Mouse (Mus musculus): ENCODE measurements at regions not wholly inside any gene's neighbourhood (a gene's known extent, or its start where the extent isn't known, plus 50 kb on each side); places are given as distances from the start of the nearest gene placed in this dataset.

DNA sequence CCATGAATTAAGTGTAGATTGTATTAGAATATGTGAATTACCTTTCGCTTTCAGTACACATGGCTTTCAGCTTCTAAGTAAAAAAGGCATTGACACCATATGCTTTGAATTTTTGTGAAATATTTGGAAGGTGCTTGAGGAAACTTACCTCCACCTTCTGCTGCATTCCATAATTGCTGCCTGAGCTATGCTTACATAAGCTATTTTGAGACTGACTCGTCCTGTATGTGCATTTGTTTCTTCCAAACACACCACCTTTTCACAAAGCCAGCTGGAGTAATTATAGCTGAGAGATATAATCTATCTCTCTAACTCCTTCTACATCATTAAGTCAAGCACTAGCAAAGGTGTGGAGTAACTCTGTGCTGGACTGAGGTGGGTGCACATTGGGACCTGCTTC lies 224.0 kb upstream of the Pitrm1 start:
- no peak for ATAC-seq (replicated peaks; ENCODE audit: low FRiP score, low TSS enrichment, poor library complexity, severe bottlenecking)

DNA sequence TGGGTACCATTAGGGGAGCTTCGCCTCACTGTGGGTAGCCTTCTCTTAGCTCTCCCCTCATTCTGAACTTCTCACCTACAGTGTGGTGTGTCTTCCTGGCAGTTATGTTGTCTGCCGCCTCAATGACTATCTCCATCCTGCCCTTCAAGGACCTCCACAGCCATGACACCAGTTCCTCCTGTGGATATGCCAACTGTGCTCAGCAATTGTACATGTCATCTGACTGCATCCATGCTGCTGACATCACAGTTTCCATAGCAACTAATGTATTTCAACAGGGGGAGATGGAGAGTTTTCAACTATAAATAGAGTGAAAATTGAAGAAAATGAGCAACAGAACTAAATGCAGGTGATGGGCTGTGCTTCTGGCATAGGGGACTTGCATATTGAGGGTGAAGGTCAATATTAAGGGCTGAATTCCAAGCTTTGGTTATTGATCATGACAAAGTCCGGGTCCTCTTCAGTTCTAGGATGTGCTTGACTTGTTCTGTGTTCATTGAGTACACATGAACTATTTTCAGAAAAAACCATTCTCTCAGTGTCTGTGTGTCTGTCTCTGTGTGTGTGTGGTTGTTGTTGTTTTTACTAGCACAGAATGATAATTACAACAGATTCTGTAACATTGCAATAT lies 217.5 kb upstream of the Pitrm1 start:
- no peak for ATAC-seq (replicated peaks; ENCODE audit: low FRiP score, low TSS enrichment, poor library complexity, severe bottlenecking)

DNA sequence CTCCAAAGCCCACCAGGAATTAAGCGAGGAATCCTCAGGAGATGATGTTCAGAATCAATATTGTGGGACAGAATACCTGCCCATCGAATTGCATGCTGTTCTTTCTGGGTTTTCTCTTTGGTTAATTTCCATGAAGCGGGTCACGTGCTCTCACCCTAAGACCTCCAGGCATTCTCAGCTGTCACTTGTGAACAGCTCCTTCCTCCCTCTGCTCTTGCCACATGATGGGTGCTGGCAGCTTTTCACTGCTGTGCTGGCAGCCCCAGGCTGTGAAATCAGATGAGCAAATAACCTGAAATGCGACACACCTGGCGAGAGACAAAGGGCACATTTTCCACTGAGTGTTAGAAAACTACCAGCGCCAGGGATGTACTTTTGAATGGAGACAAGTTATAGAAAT lies 207.8 kb upstream of the Pitrm1 start:
- ATAC-seq (replicated peaks; ENCODE audit: low FRiP score, low TSS enrichment, poor library complexity, severe bottlenecking): no peak

DNA sequence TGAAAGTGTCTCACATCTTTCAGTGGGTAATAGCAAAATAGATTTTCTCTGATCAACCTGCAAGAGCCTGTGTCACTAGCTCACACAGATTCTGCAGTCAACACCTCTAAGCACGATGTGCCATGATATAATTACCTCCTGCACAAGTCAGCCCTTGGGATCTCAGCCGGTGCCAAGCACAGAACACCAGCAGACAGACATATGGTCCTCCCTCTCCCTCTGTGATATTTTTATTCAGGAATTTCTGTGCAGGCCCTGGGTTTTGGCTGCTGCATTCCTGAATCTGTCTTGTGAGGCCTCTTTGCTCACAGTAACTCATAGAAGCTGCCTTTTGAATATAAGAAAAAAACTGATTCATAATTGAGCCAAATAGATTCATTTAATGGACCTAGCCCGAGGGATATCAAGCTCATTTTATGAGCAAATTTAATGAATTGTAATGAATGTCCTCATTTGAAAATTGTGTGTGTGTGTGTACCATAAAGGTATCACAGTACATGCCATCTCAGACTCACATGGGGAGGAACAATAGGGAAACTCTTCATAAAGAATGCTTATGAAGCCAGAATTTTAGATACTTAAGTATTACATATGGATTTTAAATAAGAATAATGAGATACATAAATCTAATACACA lies 206.7 kb upstream of the Pitrm1 start:
- no peak for ATAC-seq (replicated peaks; ENCODE audit: low FRiP score, low TSS enrichment, poor library complexity, severe bottlenecking)

DNA sequence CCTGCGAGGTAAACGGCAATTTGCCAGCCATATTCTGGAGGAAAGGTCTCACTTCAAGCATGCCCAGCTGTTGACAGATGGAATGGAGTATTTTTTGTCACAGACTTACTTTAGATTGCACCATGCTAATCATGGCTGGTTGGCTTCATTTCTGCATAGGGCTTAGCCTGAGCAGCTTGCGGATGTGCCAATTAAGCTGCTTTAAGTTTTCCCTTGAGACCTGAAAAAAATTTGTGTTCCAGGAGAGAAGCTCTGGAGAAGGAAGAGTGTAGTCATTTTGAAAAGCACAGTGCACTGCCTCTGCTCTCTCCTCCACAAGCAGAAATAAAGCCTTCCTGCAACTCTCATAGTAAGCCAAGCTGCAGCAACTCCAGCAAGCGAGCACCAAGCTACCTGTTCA lies 182.8 kb upstream of the Pitrm1 start:
- ATAC-seq (replicated peaks; ENCODE audit: low FRiP score, low TSS enrichment, poor library complexity, severe bottlenecking): no peak

DNA sequence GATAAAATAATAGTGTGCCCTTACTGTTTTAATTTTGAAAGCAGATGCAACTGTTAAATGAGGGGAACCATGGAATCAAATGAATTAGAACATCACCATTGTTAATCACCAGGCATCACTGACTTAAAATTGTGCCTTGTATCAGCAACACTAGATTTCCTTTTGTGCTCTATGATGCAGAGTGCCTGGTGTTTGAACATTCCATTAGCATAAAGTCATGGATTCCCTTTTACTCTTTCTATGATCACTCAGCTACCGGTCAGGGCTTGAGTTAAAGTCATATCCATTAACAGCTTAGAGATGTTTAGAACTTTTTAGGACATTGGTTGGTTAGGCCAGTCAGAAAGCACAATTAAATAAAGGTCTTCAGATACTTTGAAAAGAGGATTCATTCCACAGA lies 180.3 kb upstream of the Pitrm1 start:
- no peak for ATAC-seq (replicated peaks; ENCODE audit: low FRiP score, low TSS enrichment, poor library complexity, severe bottlenecking)

DNA sequence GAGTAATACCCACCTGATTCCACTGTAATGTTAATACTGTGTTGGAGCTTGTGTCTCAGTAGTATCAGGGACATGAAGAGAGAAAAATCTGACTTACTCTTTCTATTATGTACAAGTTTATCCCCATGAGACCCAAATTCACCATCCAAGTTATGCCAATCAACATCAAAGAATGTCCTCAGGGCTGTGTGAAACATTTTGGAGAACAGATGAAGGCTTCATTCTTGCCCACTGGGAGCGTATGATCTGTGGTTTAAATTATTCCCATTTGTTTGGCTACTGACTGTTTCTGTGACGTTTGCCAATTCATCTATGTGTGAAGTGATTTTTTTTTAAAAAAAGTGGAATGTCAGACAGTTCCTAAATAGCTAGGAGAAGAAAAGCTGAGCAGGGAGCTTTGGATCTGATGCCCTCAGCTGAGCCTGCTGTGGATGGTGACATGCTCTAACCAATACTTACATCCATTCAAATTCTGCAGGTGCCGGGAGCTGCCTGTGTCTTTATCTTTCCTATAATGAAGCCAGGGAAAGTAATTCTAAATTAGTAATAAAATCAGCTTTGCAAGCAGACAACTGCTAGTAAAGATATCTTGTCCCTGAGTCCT lies 173.3 kb upstream of the Pitrm1 start:
- no peak for ATAC-seq (replicated peaks; ENCODE audit: low FRiP score, low TSS enrichment, poor library complexity, severe bottlenecking)

DNA sequence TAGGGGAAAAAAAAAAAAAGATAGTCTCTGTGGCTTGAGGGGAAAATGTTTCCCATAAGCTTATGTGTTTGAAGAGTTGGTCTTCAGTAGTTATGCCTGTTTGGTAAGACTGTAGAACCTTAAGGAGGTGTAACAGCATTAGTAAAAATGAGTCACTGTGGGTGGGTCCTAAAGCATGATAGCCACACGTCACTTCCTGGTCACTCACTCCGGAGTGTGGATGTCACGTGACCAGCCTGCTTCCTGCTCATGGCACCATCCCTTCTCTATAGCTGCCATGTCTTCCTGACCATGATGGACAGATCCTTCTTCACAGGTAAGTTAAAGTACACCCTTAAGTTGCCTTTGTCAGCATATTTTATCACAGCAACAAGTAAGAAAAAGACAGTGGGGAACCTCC lies 170.0 kb upstream of the Pitrm1 start:
- ATAC-seq (replicated peaks; ENCODE audit: low FRiP score, low TSS enrichment, poor library complexity, severe bottlenecking): no peak

DNA sequence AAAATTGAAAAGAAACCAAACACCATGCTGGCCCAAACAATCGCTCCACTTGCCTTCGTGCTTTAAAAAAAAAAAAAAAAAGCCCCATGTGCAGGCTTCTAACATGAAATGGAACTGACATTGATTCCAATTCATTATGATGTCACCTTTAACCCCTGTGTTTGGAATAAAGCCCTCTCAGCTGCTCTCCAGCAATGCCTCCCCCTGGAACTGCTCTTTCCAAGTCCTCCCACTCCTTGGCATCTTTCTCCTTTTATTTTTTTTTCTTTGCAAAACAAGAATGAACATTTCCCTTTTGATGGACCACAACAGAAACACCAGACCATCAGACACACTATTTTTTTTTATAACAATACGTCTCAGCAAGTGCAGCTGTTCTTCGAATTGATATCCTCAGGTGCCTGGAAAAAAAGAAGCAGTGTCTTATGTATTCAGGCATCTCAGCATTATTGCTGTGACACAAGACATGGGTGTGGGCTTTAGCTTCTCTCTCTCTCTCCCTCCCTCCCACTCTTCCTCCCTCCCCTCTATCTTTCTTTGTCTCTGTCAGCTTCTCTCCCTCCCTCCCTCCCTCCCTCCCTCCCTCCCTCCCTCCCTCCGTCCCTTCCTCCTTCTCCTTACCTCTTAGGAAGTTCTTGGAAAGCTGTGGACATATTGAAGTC lies 152.3 kb upstream of the Pitrm1 start:
- ATAC-seq (replicated peaks; ENCODE audit: low FRiP score, low TSS enrichment, poor library complexity, severe bottlenecking): no peak

DNA sequence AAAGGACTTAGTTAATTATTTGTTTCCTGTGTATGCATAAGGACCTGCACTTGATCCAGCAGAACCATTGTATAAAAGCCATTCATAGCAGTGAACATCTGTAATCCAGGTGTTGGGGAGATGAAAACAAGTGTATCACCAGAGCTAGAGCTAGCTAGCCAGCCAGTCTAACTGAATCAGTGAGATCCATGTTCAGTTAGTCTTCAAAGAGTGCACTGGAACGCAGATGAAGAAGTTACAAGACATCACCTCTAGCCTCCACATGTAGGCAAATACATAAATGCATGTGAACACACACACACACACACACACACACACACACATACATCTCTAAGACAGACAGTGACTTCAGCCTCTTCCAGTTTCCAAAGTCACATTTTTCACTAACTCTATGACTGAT lies 150.3 kb upstream of the Pitrm1 start:
- ATAC-seq (replicated peaks; ENCODE audit: low FRiP score, low TSS enrichment, poor library complexity, severe bottlenecking): no peak

DNA sequence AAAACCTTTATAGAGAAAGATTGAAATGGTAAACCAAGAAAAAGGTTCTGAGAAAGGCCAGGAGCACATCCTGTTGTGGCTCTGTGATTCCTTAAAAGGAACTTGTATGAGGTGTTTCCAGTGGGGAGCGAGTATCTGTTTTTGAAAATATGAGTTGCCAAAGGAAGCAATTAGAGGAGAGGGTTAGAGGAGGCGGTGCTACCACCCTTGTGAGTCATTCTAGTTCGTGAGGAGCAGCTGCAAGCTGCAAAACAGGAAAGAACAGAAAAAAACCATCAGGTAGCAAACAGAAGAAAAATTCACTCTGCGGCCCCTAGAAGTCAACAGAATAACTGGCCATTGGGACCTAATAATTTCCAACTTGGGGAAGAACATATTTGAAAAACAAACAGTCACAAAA lies 116.1 kb upstream of the Pitrm1 start:
- no peak for ATAC-seq (replicated peaks; ENCODE audit: low FRiP score, low TSS enrichment, poor library complexity, severe bottlenecking)

DNA sequence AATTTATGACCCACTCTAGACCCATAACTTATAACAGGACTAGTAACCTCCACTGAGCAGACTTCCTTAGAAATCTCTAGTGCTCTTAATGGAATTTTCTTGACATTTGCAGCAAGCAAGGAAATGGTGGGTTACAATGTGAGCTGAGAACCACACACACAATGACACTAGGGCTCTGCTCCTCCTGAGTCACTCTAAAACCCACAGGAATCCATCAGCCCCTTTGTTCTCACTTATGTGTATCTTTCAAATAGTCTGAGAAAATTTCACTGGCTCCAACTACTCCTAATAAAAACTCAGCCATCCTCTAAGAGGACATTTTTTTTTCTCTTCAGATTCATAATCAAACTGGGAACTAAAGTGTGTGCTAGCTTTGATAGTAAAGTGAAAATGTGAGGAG lies 101.0 kb upstream of the Pitrm1 start:
- no peak for ATAC-seq (replicated peaks; ENCODE audit: low FRiP score, low TSS enrichment, poor library complexity, severe bottlenecking)

DNA sequence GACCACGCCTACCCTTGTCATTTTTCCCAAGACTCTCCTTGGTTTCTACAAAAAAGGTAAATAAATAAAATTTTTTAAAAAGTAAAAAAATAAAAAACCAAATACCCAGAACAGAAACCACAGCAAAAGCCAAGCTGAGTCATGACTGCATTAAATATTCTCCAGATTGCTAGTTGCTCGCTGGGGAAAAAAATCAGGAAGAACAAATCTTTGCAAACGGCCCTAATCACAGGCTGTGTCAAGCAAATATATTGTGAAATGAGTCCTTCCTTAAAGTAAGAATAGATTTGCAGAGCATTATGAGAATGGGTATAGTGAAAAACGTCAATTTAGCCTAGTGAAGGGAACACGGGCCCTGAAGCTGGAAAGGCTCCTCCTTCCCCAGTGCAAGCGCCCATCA lies 86.6 kb upstream of the Pitrm1 start:
- no peak for ATAC-seq (replicated peaks; ENCODE audit: low FRiP score, low TSS enrichment, poor library complexity, severe bottlenecking)

DNA sequence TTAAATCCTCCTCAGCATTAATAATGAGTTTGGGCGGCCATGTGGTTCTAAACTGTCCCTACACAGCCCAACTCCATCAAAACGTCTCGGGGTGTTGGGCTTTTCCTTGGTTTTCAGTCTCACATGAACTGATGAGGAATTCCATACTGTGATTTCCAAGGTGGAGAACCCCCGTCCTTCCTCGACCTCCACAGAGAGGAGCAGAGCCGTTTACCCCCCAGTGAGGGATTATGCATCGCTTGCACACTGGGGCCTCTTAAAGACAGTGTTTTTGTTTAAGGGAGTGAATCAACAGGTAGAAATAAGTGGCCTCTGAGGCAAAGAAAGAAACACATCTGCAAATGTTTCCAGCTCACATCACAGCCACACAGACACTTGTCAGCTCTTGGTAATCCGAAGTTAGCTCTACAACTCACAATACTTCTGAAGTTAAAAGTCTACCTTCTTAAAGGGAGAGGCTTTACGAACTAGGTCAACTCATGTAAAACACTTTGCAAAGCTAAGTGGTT lies 82.0 kb upstream of the Pitrm1 start:
- no peak for ATAC-seq (replicated peaks; ENCODE audit: low FRiP score, low TSS enrichment, poor library complexity, severe bottlenecking)

DNA sequence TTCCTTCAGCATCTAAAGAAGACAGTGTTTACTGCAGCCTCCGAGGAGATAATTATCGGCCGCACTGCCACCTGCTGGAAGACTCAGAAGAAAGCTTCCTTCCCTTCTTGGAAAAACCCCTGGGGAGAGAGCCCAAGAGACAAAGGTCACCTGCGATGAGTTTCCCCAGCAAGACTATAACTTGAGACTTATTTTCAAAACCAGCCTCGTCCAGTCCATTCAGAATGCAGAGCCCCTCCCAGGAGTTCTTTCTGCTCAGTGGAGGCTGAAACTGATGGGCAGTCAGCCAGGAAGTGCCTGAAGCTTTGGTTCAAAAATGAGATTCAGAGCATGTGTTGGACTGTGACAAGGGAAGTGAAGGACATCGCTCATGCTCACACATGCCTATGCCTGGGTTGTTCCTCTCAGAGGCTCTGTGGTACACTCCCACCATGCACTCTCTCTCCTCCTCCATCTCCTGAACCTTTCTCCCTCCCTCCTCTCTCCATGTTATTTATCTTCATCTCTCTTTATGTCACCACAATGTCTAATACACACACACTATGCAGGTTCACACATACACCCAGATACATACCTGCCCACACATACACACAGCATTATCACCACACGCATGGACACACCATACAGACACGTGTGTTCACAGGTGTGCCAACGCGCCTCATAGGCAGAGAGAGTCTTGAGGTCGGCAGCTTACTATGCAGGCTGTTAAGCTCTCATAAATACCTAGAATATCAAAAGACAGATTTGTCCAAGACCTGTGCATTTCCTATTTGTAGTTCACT lies 78.3 kb upstream of the Pitrm1 start:
- no peak for ATAC-seq (replicated peaks; ENCODE audit: low FRiP score, low TSS enrichment, poor library complexity, severe bottlenecking)

DNA sequence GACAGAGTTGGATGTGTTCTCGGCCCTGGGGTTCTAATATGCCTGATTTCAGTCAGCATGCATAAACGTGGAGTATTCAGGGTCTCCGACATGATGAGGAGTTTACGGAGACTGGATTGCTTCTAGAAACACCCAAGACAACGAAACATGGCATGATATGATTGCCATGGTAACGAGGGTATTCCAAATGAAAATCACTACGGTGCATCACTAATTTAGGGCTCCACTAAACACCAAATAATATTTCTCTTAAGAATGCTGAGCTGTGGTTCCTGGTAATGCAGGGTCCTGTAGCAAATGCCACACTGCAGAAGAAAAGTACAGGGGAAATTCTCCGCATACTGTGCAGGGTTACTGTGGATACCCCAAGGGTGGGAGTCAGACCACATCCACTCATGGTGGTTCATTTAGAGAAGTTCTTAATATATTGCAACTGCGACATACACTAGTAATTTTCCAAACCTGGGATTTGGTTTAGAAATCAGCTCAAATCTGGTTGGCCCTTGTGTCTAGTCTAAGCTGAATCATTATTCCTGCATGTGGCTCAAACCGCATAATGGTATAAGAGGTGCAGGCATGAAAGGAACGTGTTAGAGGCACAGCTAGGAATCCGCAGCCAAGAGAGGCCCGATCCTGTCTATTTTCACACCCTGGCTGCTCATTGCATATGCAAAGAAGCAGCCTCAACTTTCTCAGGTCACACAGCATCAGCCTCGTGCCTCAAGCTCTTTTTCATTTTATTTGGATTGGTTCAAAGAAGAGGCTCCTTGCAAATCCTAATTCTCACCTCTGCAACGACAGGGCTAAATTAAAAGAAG lies 77.5 kb upstream of the Pitrm1 start:
- no peak for ATAC-seq (replicated peaks; ENCODE audit: low FRiP score, low TSS enrichment, poor library complexity, severe bottlenecking)

DNA sequence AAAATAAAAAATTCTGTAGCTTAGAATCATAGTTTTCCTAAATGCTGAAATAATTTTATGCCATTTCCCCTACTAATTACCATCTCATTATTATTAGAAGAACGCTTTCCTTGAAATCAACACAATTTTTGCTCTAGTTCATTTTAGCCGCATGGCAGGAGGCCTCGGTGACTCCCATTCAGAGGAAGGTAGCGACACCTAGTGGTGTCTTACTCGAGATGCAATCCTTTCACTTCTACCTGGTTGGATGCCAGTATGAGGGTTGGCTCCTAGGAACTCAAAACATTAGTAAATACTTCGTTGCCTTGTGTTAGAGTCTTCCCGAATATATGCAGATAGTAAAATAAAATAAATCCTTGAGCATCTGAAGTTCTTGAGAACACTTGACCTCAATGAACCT lies 76.3 kb upstream of the Pitrm1 start:
- ATAC-seq (replicated peaks; ENCODE audit: low FRiP score, low TSS enrichment, poor library complexity, severe bottlenecking): peak; percentile 84

DNA sequence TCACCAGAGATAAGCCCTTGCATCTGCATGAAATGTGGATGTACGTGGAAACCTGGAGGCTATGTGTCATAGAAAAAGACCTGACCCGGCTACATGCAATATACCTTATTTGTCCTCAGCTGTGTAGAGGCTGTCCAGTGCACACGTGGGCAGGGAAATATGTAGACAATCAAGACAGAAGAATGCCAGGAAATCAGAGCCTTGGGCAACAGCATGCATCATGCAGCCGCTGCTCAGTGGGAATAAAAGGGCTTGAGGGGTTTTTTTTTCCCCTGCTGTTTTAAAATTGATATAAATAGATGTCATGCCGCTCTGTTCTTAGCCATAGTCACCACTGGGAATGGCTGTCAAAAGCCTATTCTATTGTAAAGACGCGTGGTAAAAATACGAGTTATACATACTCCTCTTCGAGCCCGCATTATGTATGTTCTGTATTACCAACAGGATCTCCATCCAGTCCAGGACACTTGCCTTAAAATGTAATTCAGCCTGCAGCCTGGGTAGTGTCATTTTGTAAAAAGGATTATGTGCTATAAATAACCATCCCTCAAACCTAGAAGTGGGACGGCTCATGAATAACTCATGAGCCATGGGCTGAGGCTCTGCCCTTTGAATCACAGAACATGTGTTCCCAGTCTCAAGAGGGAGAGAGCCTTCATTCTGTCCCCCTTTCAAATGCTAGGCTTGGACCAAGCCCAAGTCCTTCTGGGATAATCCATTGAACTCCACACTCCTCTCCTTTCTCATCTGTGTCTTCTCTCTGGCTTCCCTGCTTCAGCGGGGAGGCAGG lies 74.4 kb upstream of the Pitrm1 start:
- no peak for ATAC-seq (replicated peaks; ENCODE audit: low FRiP score, low TSS enrichment, poor library complexity, severe bottlenecking)

Measured in megakaryocyte-erythroid progenitor cell, adult 5-6 weeks (primary cell).